Mouse (Mus musculus) megakaryocyte, embryonic 14.5 days (primary cell): ENCODE results near the gene Borcs5. TPM values are rescaled to one million over a fixed set of nuclear protein-coding genes. Genes with fewer than 3 reads are reported as not detected.

Source experiments
- H3K27me3 ChIP-seq: replicated peaks from 2 replicates; pipeline ENCODE3; 2012; ENCODE audit warnings: inconsistent platforms
- H3K36me3 ChIP-seq: replicated peaks from 2 replicates; pipeline ENCODE3; 2012; ENCODE audit warnings: low read length, inconsistent platforms, mixed read lengths
- H3K4me1 ChIP-seq: 2 replicates; pipeline ENCODE4 v1.6.1; 2012; ENCODE audit warnings: inconsistent platforms
- H3K4me3 ChIP-seq: replicated peaks from 2 replicates; pipeline ENCODE3; 2012; ENCODE audit warnings: moderate library complexity, mild to moderate bottlenecking, inconsistent platforms
- H3K9me3 ChIP-seq: 2 replicates; pipeline ENCODE4 v1.6.1; 2012; ENCODE audit warnings: inconsistent platforms
- FLI1 ChIP-seq: IDR thresholded peaks from 2 replicates; pipeline ENCODE4 v1.6.1; 2012; ENCODE audit warnings: low read length, inconsistent platforms, mixed read lengths
- GATA1 ChIP-seq: IDR thresholded peaks from 3 replicates; pipeline ENCODE4 v1.6.1; 2012; ENCODE audit warnings: mixed read lengths, low read length, inconsistent platforms, borderline replicate concordance
- polyA plus RNA-seq: library from polyadenylated mRNA; stranded (reverse); fragments of >175 nt; gene quantifications from 2 replicates; pipeline ENCODE4 v1.2.3, GENCODE M21; 2012; ENCODE audit warnings: low replicate concordance; ENCODE audit not compliant: insufficient read depth

The Borcs5 gene
- polyA plus RNA-seq, 1 experiment, result 15.7 TPM

DNA sequence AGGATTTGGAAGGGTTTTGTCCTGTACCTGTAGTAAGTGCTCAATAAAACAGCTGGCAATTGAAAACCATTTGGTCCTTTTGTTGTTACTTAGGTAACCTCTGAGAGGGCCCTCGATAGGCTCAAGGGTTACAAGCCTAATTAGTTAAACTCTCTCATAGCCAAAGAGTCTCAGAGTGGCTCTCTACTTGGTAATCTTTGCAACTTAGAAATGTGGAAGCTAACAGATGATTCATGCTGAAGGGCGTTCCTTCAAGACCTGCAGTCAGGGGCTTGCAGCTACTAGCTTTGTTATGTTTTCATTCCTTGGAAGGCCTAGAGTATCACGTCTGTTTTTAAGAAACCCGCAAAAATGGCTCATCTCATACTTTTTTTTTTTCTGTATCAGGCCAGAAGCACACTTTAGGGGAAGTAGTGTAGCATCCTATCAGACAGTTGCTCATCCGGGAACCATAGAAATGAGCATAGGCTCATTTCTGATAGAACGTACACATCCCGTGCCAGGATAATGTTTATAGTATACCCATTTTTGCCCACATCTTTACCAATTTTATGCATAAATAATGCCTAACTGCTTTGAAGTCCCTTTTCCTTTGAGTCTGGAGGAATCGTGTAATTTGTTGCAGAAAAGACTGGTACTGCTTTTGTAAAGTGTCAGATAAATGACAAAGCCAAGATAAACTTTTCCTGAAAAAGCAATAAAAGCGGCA, 2.6 kb downstream of the Borcs5 start:
- H3K4me1 ChIP-seq, result peaks cover 19% of the 10 kb centered on the region
- no peaks in the 10 kb centered on the region for H3K9me3 ChIP-seq
- peak overlapping the region; percentile 95 for H3K4me3 ChIP-seq
- peaks cover 33% of the 10 kb centered on the region for H3K36me3 ChIP-seq
- H3K27me3 ChIP-seq, result no peaks in the 10 kb centered on the region
- TF ChIP-seq FLI1 (no peak), GATA1 (no peak)

DNA sequence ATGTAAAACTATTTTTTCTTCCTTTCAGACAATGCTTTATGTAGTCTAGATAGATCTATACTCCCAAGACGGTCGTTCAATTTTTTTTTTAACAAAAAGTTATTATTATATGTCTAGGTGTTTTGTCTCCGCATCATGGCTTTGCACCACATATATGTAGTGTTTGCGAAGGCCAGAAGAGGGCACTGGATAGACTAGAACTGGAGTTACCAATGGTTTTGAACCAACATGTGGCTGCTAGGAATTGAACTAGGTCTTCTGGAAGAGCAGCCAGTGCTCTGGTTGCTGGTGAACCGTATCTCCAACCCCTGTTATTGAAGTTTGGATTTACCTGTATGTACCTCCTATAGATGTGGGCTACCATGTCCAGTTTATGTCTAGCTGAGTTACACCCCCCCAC, 4.0 kb downstream of the Borcs5 start:
- peaks cover 19% of the 10 kb centered on the region for H3K4me1 ChIP-seq
- no peaks in the 10 kb centered on the region for H3K27me3 ChIP-seq
- no peak for TF ChIP-seq GATA1
- no peak for TF ChIP-seq FLI1
- peaks cover 42% of the 10 kb centered on the region for H3K36me3 ChIP-seq
- H3K9me3 ChIP-seq, result no peaks in the 10 kb centered on the region
- no peak overlapping the region for H3K4me3 ChIP-seq

DNA sequence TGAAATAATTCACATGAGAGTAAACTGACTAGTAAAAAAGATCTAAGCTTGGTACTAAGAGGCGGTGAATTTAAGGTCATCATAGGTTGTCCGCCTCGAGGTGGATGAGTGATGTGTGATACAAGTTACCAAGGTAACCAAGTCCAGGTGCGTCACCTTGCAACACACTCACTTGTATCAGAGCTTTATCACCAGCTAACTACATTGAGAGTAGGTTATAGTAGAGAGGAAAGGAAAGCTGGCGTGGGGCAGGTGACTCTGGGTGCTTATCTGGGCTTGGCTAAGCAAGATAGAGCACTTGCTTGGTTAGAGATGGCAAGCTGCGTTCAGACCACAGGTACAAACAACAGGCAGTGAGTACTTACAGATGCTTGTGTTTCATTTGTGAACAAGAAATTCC, 7.5 kb downstream of the Borcs5 start:
- Histone ChIP-seq H3K36me3 (peaks cover 67% of the 10 kb centered on the region), H3K4me1 (peaks cover 17% of the 10 kb centered on the region), H3K4me3 (no peak overlapping the region), H3K9me3 (no peaks in the 10 kb centered on the region), H3K27me3 (no peaks in the 10 kb centered on the region)
- TF ChIP-seq GATA1 (no peak), FLI1 (no peak)

DNA sequence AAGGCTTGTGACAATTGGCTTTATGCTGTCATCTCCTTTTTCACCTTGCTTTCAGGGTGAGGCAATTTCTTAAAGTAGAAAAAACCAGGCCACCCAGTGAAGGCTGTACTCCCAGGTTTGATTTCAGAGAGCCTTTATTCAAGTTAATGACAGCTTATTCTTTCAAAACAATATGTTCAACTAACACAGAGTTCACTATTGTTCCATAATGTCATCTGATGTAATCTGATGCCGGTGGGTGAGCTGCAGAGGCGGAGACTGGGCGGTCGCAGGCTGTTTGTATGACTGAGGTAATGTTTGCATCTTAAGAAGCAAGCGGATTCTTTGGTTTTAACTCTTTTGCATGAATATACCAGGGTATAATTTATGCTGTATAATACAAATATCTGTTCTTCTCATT, 8.3 kb downstream of the Borcs5 start:
- Histone ChIP-seq H3K36me3 (peaks cover 67% of the 10 kb centered on the region), H3K4me1 (peaks cover 11% of the 10 kb centered on the region), H3K27me3 (no peaks in the 10 kb centered on the region), H3K9me3 (no peaks in the 10 kb centered on the region), H3K4me3 (no peak overlapping the region)
- TF ChIP-seq GATA1 (no peak), FLI1 (no peak)

DNA sequence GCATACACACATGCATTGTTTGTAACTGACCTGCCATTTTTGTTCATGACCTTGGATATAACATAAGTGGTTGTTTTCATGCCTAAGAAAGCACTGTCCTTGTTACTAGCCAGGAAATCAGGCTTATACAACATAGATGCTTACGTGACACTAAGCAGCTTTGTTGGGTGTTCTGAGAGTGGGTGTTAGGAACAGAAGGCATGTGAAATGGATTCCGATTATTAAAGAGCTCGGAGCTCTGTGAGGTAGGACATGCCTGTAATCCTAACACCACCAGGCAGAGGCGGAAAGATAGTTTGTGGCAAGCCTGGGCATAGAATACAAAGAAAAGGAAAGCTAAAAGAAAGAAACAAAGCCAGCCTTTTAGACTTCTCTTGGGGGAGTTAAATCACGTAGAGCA, 9.0 kb downstream of the Borcs5 start:
- Histone ChIP-seq H3K36me3 (peaks cover 66% of the 10 kb centered on the region), H3K4me3 (no peak overlapping the region), H3K4me1 (peaks cover 11% of the 10 kb centered on the region), H3K9me3 (no peaks in the 10 kb centered on the region), H3K27me3 (no peaks in the 10 kb centered on the region)
- TF ChIP-seq GATA1 (no peak), FLI1 (no peak)

DNA sequence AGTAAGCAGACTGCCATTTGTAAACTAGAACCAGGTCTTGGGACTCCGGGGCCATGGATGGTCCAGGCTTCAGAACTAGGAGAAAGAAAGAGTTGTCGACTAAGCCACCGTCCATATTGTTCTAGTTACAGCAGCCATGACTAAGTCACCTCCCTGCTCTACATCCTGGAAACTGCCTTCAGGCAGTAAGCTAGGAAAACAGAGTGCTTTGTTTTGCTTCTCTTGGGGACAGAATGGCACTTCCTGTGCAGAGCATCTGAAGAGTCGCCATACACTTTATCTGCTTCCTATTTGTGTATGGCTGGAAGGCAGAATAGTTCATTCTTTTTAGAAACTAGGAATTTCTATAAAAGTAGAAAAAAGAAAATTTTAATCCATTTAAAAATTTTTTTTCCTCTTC, 17.2 kb downstream of the Borcs5 start:
- Histone ChIP-seq H3K4me1 (peaks cover 11% of the 10 kb centered on the region), H3K27me3 (no peaks in the 10 kb centered on the region), H3K9me3 (no peaks in the 10 kb centered on the region), H3K4me3 (no peak overlapping the region), H3K36me3 (peaks cover 7% of the 10 kb centered on the region)
- no peak for TF ChIP-seq GATA1

DNA sequence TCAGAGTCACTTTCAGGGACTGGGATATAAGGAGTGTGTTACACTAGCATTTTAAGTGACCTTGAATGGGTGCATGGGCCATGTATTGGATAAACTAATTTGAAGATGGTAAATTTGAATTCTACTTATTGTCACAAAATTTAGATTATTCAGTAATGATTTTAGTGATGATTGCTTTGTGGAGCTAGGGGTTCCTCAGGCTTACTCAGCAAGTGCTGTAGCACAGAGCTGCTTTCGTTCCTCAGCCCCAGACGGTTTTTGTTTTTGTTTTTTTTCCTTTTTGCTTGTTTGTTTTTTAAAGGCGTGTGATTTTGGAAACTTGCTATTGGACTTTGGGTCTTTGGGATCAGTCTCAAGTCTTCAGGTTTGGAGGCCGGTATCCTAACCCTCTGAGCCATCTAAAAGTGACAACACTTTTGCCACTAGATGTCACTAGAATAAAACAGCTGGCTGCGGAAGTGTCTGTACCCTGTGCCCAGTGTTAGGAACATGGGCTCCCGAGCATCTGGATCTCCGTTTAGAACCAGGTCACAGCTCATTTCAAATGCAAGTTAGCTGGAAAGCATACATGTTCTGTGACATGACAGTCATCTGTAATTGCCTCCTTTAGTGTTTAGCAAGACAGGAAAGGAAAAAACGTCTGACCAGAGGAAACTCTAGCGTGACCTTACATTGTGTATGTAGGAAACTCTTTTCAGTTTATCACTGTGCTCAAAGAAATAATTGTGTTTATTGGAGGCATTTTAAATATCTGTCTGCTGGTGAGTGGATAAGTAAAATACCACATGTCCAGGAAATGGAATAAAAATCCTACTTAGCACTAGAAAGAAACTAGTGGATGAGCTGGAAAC, 20.0 kb downstream of the Borcs5 start:
- Histone ChIP-seq H3K36me3 (peaks cover 7% of the 10 kb centered on the region), H3K9me3 (no peaks in the 10 kb centered on the region), H3K4me3 (no peak overlapping the region), H3K27me3 (no peaks in the 10 kb centered on the region), H3K4me1 (peaks cover 11% of the 10 kb centered on the region)
- TF ChIP-seq GATA1 (no peak), FLI1 (no peak)

DNA sequence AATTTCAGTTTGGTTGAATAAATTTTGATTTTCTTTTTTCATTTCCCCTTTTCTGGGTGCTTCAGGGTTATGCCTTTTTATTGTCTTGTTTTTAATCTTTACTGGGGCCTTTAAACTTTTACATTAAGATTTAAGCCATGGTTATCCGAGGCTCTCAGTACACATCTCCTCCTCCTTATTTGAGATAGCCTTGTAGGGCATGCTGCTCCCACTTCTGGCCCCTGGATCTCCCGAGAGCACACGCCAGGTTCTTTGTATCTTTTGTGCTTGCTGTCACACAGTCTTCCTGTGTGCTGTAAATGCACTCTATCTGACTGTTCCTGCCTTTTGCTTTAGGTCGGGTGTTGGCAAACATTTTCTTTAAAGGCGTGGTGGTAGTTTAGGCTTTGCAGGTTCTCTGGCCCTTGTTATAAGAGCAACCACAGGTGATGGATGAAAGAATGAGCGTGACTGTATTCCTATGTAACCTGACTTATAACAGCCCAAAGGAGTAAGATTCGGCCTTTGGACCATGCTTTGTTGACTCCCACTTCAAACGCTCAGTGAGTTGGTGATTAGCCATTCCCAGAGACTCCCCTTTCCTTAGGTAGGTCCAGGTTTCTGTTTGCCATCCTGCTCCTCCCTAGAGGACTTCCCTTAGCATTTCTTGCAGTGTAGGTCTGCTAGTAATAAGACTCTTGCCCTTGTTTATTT, 21.6 kb downstream of the Borcs5 start:
- no peak overlapping the region for H3K4me3 ChIP-seq
- no peak for TF ChIP-seq FLI1
- no peak for TF ChIP-seq GATA1

DNA sequence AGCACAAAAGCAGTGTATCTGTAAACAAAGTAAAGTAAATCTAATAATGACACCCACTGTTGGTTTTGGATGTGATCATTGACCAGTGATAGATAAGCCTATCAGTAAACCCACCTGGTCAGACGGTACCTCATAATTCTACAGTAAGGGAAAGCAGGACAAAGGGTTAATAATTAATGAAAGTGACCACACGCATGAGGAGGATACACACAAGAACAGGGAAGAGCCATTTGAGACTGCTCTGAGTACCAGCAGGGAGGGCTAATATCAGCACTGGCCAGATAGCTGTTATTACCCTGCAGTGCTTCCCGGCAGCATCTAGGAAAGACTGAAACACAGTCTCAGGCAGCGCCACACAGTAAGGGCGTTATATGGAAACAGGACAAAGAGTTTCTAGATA, 25.3 kb downstream of the Borcs5 start:
- Histone ChIP-seq H3K27me3 (no peaks in the 10 kb centered on the region), H3K4me3 (no peak overlapping the region), H3K9me3 (no peaks in the 10 kb centered on the region), H3K36me3 (peaks cover 3% of the 10 kb centered on the region), H3K4me1 (peaks cover 11% of the 10 kb centered on the region)
- TF ChIP-seq FLI1 (no peak), GATA1 (no peak)

More for the DNA sequence above, 21.6 kb downstream of the Borcs5 start:
- peaks cover 6% of the 10 kb centered on the region for H3K36me3 ChIP-seq
- no peaks in the 10 kb centered on the region for H3K27me3 ChIP-seq
- H3K9me3 ChIP-seq, result no peaks in the 10 kb centered on the region
- H3K4me1 ChIP-seq, result peaks cover 11% of the 10 kb centered on the region

DNA sequence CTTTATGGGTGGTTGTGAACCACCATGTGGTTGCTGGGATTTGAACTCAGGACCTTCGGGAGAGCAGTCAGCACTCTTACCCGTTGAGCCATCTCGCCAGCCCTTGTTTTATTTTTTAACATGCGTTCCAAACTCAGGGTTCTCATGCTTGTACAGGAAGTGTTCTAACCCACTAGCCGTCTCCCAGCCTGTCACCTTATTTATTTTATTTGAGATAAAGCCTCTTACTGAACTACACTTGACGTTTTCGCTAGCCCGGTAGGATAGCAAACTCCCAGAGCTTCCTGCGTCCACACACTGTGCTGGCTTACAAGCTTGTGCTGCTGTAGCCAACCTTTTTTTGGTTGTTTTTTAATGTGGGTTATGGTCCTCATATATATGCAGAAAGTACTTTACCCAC, 26.5 kb downstream of the Borcs5 start:
- H3K4me3 ChIP-seq, result no peak overlapping the region
- no peaks in the 10 kb centered on the region for H3K9me3 ChIP-seq
- H3K36me3 ChIP-seq, result peaks cover 3% of the 10 kb centered on the region
- H3K4me1 ChIP-seq, result peaks cover 9% of the 10 kb centered on the region
- no peaks in the 10 kb centered on the region for H3K27me3 ChIP-seq
- TF ChIP-seq FLI1 (no peak), GATA1 (no peak)
